Mouse (Mus musculus): Measurements from ENCODE around the gene Arid5b. TPM values are rescaled to one million over a fixed set of nuclear protein-coding genes. Genes with fewer than 3 reads are reported as not detected.

Arid5b gene
- polyA plus RNA-seq, 1 experiment from 2014 or later, result 15.3 TPM

- Histone ChIP-seq H3K4me3 (ENCODE audit: low read depth, low read length) (no peak overlapping the region), H3K36me3 (ENCODE audit: control insufficient read depth, insufficient read depth, low read length) (no peaks in the 10 kb centered on the region), H3K9ac (ENCODE audit: low read depth, low read length) (no peak overlapping the region), H3K27ac (ENCODE audit: low read depth, low read length) (no peak overlapping the region), H3K9me3 (ENCODE audit: control insufficient read depth, low read length) (no peaks in the 10 kb centered on the region), H3K4me2 (no peak overlapping the region), H3K27me3 (replicated peaks; ENCODE audit: control insufficient read depth, insufficient read depth, low read length) (no peaks in the 10 kb centered on the region), H3K4me1 (replicated peaks; ENCODE audit: control insufficient read depth, insufficient read depth, low read length) (no peaks in the 10 kb centered on the region)
- WGBS, result 73% methylated on average over 7 of the region's 7 CpGs
- ATAC-seq (replicated peaks; ENCODE audit: low FRiP score), result no peak
- no peak for DNase-seq (ENCODE audit: low spot score)
Measured at GRCm38 (mm10) chr10:68301013-68301412, 22.5 kb upstream of the Arid5b start.

- Histone ChIP-seq H3K4me3 (ENCODE audit: low read depth, low read length) (no peak overlapping the region), H3K9ac (ENCODE audit: low read depth, low read length) (no peak overlapping the region), H3K4me2 (no peak overlapping the region), H3K36me3 (ENCODE audit: control insufficient read depth, insufficient read depth, low read length) (no peaks in the 10 kb centered on the region), H3K27ac (ENCODE audit: low read depth, low read length) (no peak overlapping the region), H3K27me3 (replicated peaks; ENCODE audit: control insufficient read depth, insufficient read depth, low read length) (no peaks in the 10 kb centered on the region), H3K4me1 (replicated peaks; ENCODE audit: control insufficient read depth, insufficient read depth, low read length) (no peaks in the 10 kb centered on the region), H3K9me3 (ENCODE audit: control insufficient read depth, low read length) (0 out of 2 replicates have a peak, but pooled peaks cover 3% of the 10 kb centered on the region)
- 83% methylated on average over 4 of the region's 4 CpGs for WGBS
- DNase-seq (ENCODE audit: low spot score), result no peak
- no peak for ATAC-seq (replicated peaks; ENCODE audit: low FRiP score)
Measured at GRCm38 (mm10) chr10:68289465-68289864, 10.9 kb upstream of the Arid5b start.

GRCm38 (mm10) chr10:68282466-68283391 is 4.2 kb upstream of the Arid5b start:
- Histone ChIP-seq H3K4me3 (ENCODE audit: low read depth, low read length) (peak overlapping the region; percentile 44), H3K9ac (ENCODE audit: low read depth, low read length) (peak overlapping the region; percentile 48), H3K4me2 (peak overlapping the region; percentile 93), H3K36me3 (ENCODE audit: control insufficient read depth, insufficient read depth, low read length) (no peaks in the 10 kb centered on the region), H3K9me3 (ENCODE audit: control insufficient read depth, low read length) (no peaks in the 10 kb centered on the region), H3K27ac (ENCODE audit: low read depth, low read length) (peak overlapping the region; percentile 28; the same call in 1 of the 2 replicates), H3K4me1 (replicated peaks; ENCODE audit: control insufficient read depth, insufficient read depth, low read length) (peaks cover 12% of the 10 kb centered on the region), H3K27me3 (replicated peaks; ENCODE audit: control insufficient read depth, insufficient read depth, low read length) (peaks cover 3% of the 10 kb centered on the region)
- WGBS, result 2% methylated on average over 27 of the region's 27 CpGs
- DNase-seq (ENCODE audit: low spot score) (peak; percentile 68), ATAC-seq (replicated peaks; ENCODE audit: low FRiP score) (peak; percentile 88)

GRCm38 (mm10) chr10:68281775-68282106 is 3.2 kb upstream of the Arid5b start:
- Histone ChIP-seq H3K4me2 (no peak overlapping the region), H3K4me3 (ENCODE audit: low read depth, low read length) (no peak overlapping the region), H3K4me1 (replicated peaks; ENCODE audit: control insufficient read depth, insufficient read depth, low read length) (peaks cover 12% of the 10 kb centered on the region), H3K27me3 (replicated peaks; ENCODE audit: control insufficient read depth, insufficient read depth, low read length) (peaks cover 3% of the 10 kb centered on the region), H3K36me3 (ENCODE audit: control insufficient read depth, insufficient read depth, low read length) (no peaks in the 10 kb centered on the region), H3K27ac (ENCODE audit: low read depth, low read length) (no peak overlapping the region), H3K9ac (ENCODE audit: low read depth, low read length) (no peak overlapping the region), H3K9me3 (ENCODE audit: control insufficient read depth, low read length) (no peaks in the 10 kb centered on the region)
- ATAC-seq (replicated peaks; ENCODE audit: low FRiP score), result no peak
- WGBS, result 43% methylated on average over 3 of the region's 3 CpGs
- no peak for DNase-seq (ENCODE audit: low spot score)

- Histone ChIP-seq H3K27ac (ENCODE audit: low read depth, low read length) (no peak overlapping the region), H3K27me3 (replicated peaks; ENCODE audit: control insufficient read depth, insufficient read depth, low read length) (peaks cover 3% of the 10 kb centered on the region), H3K4me3 (ENCODE audit: low read depth, low read length) (no peak overlapping the region), H3K36me3 (ENCODE audit: control insufficient read depth, insufficient read depth, low read length) (no peaks in the 10 kb centered on the region), H3K9ac (ENCODE audit: low read depth, low read length) (no peak overlapping the region), H3K4me2 (no peak overlapping the region), H3K4me1 (replicated peaks; ENCODE audit: control insufficient read depth, insufficient read depth, low read length) (peaks cover 12% of the 10 kb centered on the region), H3K9me3 (ENCODE audit: control insufficient read depth, low read length) (no peaks in the 10 kb centered on the region)
- DNase-seq (ENCODE audit: low spot score) (no peak), ATAC-seq (replicated peaks; ENCODE audit: low FRiP score) (no peak)
- 53% methylated on average over 6 of the region's 6 CpGs for WGBS
Measured at GRCm38 (mm10) chr10:68281076-68281774, 2.7 kb upstream of the Arid5b start.

GRCm38 (mm10) chr10:68279516-68280501 is 1.3 kb upstream of the Arid5b start:
- H3K36me3 ChIP-seq (ENCODE audit: control insufficient read depth, insufficient read depth, low read length), result no peaks in the 10 kb centered on the region
- peaks cover 3% of the 10 kb centered on the region for H3K27me3 ChIP-seq (replicated peaks; ENCODE audit: control insufficient read depth, insufficient read depth, low read length)
- peak overlapping the region; percentile 86 for H3K4me2 ChIP-seq
- peak overlapping the region; percentile 66 for H3K4me3 ChIP-seq (ENCODE audit: low read depth, low read length)
- ATAC-seq (replicated peaks; ENCODE audit: low FRiP score) (no peak), DNase-seq (ENCODE audit: low spot score) (peak; percentile 66)
- H3K4me1 ChIP-seq (replicated peaks; ENCODE audit: control insufficient read depth, insufficient read depth, low read length), result peaks cover 16% of the 10 kb centered on the region
- under 1% methylated on average over 41 of the region's 41 CpGs for WGBS
- H3K27ac ChIP-seq (ENCODE audit: low read depth, low read length), result no peak overlapping the region; the same call in 1 of the 2 replicates
- H3K9me3 ChIP-seq (ENCODE audit: control insufficient read depth, low read length), result no peaks in the 10 kb centered on the region
- peak overlapping the region; percentile 35 for H3K9ac ChIP-seq (ENCODE audit: low read depth, low read length)

GRCm38 (mm10) chr10:68277671-68278151 is 829 bp downstream of the Arid5b start:
- Histone ChIP-seq H3K36me3 (ENCODE audit: control insufficient read depth, insufficient read depth, low read length) (no peaks in the 10 kb centered on the region), H3K9ac (ENCODE audit: low read depth, low read length) (peak overlapping the region; percentile 66; the same call in 1 of the 2 replicates), H3K4me3 (ENCODE audit: low read depth, low read length) (peak overlapping the region; percentile 66), H3K9me3 (ENCODE audit: control insufficient read depth, low read length) (no peaks in the 10 kb centered on the region), H3K4me2 (peak overlapping the region; percentile 86), H3K27ac (ENCODE audit: low read depth, low read length) (peak overlapping the region; percentile 52), H3K4me1 (replicated peaks; ENCODE audit: control insufficient read depth, insufficient read depth, low read length) (peaks cover 11% of the 10 kb centered on the region), H3K27me3 (replicated peaks; ENCODE audit: control insufficient read depth, insufficient read depth, low read length) (peaks cover 3% of the 10 kb centered on the region)
- WGBS, result under 1% methylated on average over 15 of the region's 15 CpGs
- peak; percentile 51 for DNase-seq (ENCODE audit: low spot score)
- no peak for ATAC-seq (replicated peaks; ENCODE audit: low FRiP score)

GRCm38 (mm10) chr10:68276976-68277441 is 1.5 kb downstream of the Arid5b start:
- no peaks in the 10 kb centered on the region for H3K36me3 ChIP-seq (ENCODE audit: control insufficient read depth, insufficient read depth, low read length)
- H3K4me2 ChIP-seq, result peak overlapping the region; percentile 86
- H3K9ac ChIP-seq (ENCODE audit: low read depth, low read length), result peak overlapping the region; percentile 67
- no peaks in the 10 kb centered on the region for H3K9me3 ChIP-seq (ENCODE audit: control insufficient read depth, low read length)
- DNase-seq (ENCODE audit: low spot score) (peak; percentile 66), ATAC-seq (replicated peaks; ENCODE audit: low FRiP score) (peak; percentile 60)
- H3K27me3 ChIP-seq (replicated peaks; ENCODE audit: control insufficient read depth, insufficient read depth, low read length), result peaks cover 3% of the 10 kb centered on the region
- under 1% methylated on average over 32 of the region's 34 CpGs for WGBS
- H3K4me1 ChIP-seq (replicated peaks; ENCODE audit: control insufficient read depth, insufficient read depth, low read length), result peaks cover 4% of the 10 kb centered on the region
- H3K4me3 ChIP-seq (ENCODE audit: low read depth, low read length), result peak overlapping the region; percentile 66
- H3K27ac ChIP-seq (ENCODE audit: low read depth, low read length), result peak overlapping the region; percentile 79
